Mouse (Mus musculus): Measurements from ENCODE around the gene Glud1. TPM values are rescaled to one million over a fixed set of nuclear protein-coding genes. Genes with fewer than 3 reads are reported as not detected.

Glud1 gene
- polyA plus RNA-seq, 1 experiment = 65.8 TPM

- no peak for TF ChIP-seq GATA1 (IDR thresholded peaks at IDR 0.05; ENCODE audit: low read length)
Observed at GRCm38 (mm10) chr14:34357671-34358455, 47.3 kb downstream of the Glud1 start.

DNA sequence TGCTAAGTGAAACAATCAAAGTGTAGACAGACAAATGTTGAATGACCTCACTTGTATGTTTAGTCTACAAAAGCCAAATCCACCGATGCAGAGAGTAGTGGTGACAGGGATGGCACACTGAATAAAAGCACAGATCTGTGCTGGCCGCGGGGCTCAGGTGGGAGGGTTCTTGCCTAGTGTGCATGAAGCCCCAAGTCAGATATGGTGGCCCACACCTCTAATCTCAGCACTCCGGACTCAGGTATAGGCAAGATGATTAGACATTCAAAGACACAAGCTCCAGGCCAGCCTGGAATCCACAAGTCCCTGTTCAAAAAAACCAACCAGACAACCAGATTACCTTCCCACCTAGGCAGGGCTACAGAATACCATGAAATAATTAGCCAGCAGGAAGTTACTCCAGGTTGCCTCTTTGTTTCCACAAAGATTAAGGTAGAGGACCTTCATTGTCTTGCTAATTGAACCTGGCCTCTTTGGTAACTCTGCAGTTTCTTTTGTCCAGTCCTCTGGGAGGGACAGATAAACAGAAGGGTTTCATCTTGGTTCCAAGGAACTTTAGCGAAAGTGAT, 49.2 kb downstream of the Glud1 start:
- TF ChIP-seq GATA1 (IDR thresholded peaks at IDR 0.05; ENCODE audit: low read length) = no peak

DNA sequence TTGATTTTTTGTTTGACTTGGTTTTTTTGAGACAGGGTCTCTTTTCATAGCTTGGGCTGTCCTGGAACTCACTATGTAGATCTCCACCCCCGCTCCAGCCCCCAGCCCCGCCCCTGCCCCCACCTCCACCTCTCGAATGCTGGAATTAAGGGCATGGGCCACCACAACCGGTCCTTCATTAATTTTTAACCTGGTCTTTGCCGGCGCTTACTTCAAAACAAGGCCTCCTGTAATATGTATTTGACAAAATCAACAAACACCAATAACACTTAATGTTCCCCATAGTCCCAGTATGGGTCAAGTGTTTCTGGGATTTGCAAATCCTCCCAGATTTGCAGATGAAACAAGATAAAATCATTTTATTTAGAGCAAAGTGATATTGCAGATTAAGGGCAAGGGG, 49.7 kb downstream of the Glud1 start:
- TF ChIP-seq GATA1 (IDR thresholded peaks at IDR 0.05; ENCODE audit: low read length) = no peak

- TF ChIP-seq GATA1 (IDR thresholded peaks at IDR 0.05; ENCODE audit: low read length) = no peak
Observed at GRCm38 (mm10) chr14:34362135-34362534, 51.6 kb downstream of the Glud1 start.

- TF ChIP-seq GATA1 (IDR thresholded peaks at IDR 0.05; ENCODE audit: low read length) = no peak
Observed at GRCm38 (mm10) chr14:34362726-34363445, 52.4 kb downstream of the Glud1 start.

DNA sequence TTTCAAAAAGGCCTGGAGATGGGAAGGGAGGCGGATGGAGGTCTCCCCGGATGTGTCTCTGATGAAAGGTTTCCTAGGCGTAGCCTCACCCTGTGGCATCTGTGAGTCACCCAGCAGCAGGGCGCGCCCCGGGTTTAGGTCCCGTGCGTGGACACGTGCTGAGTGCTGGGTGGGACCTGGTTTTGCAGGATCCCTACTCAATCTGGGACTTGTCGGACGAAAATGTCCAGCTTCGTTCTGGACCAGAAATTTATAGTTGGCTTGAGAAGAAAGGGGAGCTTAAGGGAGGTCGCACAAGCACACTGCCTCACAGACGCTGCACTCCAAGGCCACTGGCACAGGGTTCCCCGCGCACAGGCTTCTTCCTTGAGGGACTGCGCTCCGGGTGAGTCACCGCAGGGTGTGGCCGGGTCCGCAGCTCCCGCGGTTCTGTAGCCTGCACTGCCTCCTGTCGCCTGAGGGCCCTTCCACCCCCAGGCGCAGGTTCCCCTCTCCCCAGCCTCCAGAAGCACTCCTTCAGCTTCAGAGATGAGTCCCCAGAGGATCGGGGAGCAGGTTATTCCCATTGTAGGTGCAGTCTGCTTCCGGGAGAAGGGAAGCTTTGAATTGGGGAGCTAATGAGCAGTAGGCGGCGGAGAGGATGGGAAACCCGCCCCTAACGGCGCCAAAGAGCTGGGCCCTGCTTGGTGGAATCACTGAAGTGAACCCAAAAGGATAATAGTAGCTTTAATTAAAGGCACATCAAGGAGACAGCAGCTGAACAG, 53.1 kb downstream of the Glud1 start:
- TF ChIP-seq GATA1 (IDR thresholded peaks at IDR 0.05; ENCODE audit: low read length) = no peak

DNA sequence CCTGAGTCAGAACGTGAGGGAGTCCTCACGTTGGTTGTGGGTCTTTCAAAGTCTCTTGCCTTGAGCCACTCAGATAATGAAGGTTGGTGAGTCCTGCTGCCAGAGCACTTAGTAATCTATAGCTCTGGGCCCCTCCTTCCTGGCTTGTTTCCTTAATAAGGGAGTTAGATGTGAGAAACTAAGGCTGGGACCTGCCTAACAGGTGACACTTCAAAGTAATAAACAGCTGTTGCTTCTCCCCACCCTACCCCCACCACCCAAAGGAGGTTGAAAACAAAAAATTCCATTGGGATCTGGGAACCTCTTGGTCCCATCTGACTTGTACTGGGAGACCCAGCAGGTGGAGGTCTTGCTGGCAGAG, 54.6 kb downstream of the Glud1 start:
- no peak for TF ChIP-seq GATA1 (IDR thresholded peaks at IDR 0.05; ENCODE audit: low read length)

DNA sequence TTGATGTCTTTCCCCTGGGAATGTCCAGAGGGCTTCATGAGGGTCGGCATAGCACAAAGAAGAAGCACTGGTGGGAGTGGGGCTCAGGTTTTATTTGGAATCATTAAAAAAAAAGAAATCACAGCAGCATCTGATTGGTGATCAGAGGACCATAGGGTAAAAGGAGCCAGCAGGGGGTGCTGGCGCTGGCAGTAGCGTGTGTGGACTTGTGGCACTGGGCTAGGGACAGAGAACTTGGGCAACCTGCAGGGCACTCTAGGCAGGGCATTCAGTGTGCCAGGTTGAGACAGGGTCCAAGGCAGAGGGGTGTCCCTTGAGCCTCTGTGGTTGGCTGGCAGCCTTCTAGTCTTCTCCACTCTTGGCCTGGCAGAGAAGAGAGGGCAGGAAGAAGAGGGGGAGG, 59.7 kb downstream of the Glud1 start:
- no peak for TF ChIP-seq GATA1 (IDR thresholded peaks at IDR 0.05; ENCODE audit: low read length)

- no peak for TF ChIP-seq GATA1 (IDR thresholded peaks at IDR 0.05; ENCODE audit: low read length)
Observed at GRCm38 (mm10) chr14:34370921-34371320, 60.4 kb downstream of the Glud1 start.

GRCm38 (mm10) chr14:34371763-34372162, 61.2 kb downstream of the Glud1 start:
- no peak for TF ChIP-seq GATA1 (IDR thresholded peaks at IDR 0.05; ENCODE audit: low read length)

- TF ChIP-seq GATA1 (IDR thresholded peaks at IDR 0.05; ENCODE audit: low read length) = no peak
Observed at GRCm38 (mm10) chr14:34372646-34373045, 62.1 kb downstream of the Glud1 start.

- TF ChIP-seq GATA1 (IDR thresholded peaks at IDR 0.05; ENCODE audit: low read length) = no peak
Observed at GRCm38 (mm10) chr14:34373581-34373980, 63.1 kb downstream of the Glud1 start.

- no peak for TF ChIP-seq GATA1 (IDR thresholded peaks at IDR 0.05; ENCODE audit: low read length)
Observed at GRCm38 (mm10) chr14:34374577-34374976, 64.0 kb downstream of the Glud1 start, which contains the start of gene Sncg. TSS of gene Sncg (minus strand) at chr14:34374789.

DNA sequence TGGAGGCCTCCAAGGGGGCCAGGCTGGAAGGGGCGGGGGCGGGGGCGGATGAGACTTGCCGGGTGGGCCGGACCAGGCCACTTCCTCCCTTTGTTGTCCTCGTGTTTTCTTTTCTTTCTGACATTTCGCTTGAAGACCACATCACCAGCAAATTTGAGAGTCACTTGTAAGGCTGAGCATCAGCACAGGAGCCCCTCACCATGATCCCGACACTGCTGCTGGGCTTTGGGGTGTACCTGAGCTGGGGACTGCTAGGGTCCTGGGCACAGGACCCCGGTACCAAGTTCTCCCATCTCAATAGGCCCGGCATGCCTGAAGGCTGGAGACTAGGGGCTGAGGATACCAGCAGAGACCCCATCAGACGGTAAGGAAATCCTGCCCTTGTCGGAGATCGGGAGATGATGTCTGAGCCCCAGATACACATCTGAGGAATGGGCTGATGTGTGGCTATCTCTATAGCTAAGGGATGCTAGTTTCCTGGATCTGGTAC, 64.9 kb downstream of the Glud1 start, which contains the start of gene Mmrn2:
Gene Mmrn2, plus strand, starts transcription at position 51 of the 490 bp plus-strand sequence.
- no peak for TF ChIP-seq GATA1 (IDR thresholded peaks at IDR 0.05; ENCODE audit: low read length)

GRCm38 (mm10) chr14:34375941-34376340, 65.4 kb downstream of the Glud1 start:
- no peak for TF ChIP-seq GATA1 (IDR thresholded peaks at IDR 0.05; ENCODE audit: low read length)

Data from G1E-ER4 (cell line).